Mouse (Mus musculus): ENCODE results near the gene Hhip. TPM values are rescaled to one million over a fixed set of nuclear protein-coding genes. Genes with fewer than 3 reads are reported as not detected.
"Not testable (repeated sequence)": the region's sequence is repeated elsewhere in the genome, so short reads cannot be mapped to it uniquely, and the experiment has no call there.

Gene Hhip
- total RNA-seq, 4 experiments from 2014 or later, result not detected

DNA sequence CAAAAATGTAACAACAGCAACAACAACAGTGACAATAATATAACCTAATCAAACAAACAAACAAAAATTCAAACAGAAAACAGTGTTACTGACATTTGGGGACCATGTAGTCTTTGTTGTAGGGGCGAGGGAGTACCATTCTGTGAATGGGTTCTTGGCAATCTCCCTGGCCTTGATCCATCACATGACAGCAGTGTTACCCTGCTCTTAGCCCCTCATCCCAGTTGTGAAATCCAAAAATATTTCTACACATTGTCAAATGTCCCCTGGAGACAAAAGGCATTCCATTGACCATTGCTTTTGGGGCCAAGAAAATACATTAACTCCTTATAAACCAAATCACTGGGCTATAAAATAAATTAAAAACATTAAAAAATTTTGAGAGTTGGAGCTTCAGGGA, 64.3 kb downstream of the Hhip start:
- no peak for DNase-seq (ENCODE audit: low spot score)

DNA sequence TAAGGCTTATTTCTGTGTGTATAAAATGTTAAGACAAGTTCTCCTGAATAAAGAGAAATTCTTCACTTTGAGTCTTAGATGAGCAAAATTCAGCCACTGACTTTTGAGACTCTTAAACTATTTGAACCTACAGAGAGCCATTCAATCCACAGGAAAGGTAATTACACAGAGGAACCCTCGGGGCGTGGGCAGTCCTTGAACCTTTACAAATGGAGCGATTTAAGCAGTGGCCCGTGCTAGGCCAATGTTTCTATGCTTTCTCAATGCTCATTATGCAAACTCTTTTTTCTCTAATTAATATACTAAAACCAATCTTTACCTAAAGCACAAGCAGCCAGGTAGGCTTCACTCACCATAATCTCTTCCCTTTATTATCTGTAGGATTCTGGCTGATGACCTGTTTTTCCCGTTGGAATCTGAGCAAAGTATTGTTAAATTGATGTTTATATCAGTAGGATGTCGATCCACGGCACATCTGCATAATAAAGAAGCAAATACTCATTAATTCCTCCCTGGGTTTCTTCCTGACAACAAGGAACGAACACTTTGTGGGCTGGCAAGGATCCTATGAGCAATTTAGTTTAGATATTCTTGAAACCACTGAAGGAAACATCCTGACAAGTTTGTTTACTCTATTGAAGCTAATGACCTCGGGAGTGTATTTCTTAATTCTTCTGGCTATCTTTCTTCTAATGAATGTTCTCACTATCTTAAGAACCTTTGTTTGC, 65.5 kb downstream of the Hhip start:
- DNase-seq (ENCODE audit: low spot score), result no peak

DNA sequence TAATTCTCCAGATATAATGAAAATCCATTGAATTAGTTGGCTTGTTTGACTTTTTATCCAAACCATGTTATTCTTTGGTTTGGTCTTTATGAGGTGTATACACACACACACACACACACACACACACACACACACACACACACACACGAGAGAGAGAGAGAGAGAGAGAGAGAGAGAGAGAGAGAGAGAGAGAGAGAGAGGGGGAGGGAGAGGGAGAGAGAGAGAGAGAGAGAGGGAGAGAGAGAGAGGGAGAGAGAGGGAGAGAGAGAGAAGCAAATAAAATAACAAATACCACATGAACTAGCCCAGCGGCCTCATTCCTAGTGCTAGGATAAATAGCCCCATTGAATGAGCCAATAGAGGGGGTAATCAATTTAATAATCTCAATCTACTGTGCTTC, 66.4 kb downstream of the Hhip start:
- DNase-seq (ENCODE audit: low spot score), result not testable (repeated sequence)

GRCm38 (mm10) chr8:79984946-79985345, 72.9 kb downstream of the Hhip start:
- no peak for DNase-seq (ENCODE audit: low spot score)

GRCm38 (mm10) chr8:79982144-79982543, 75.7 kb downstream of the Hhip start:
- no peak for DNase-seq (ENCODE audit: low spot score)

DNA sequence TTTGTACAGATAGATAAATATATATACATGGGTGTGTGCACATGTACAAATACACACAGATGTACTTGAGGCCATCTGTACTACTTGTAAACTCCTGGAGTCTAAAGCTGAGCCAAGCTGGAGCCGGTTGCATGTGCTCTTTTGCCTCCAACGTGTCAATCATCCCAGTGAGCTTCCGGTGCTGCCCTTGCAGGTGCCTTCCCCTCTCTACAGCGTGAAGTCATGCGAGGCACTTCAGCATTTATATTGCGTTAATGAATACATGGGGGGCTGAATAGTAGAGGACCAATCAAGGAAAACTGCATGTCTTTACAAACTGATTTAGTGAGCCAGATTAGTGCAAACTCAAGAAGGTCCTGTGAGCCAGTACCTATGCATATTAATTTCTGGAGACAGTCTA, 91.6 kb downstream of the Hhip start:
- DNase-seq (ENCODE audit: low spot score), result no peak

GRCm38 (mm10) chr8:79952857-79953256, 104.9 kb downstream of the Hhip start:
- DNase-seq (ENCODE audit: low spot score), result no peak

GRCm38 (mm10) chr8:79950376-79950775, 107.4 kb downstream of the Hhip start:
- no peak for DNase-seq (ENCODE audit: low spot score)

- DNase-seq (ENCODE audit: low spot score), result no peak
Measured at GRCm38 (mm10) chr8:79945501-79946076, 112.2 kb downstream of the Hhip start.

DNA sequence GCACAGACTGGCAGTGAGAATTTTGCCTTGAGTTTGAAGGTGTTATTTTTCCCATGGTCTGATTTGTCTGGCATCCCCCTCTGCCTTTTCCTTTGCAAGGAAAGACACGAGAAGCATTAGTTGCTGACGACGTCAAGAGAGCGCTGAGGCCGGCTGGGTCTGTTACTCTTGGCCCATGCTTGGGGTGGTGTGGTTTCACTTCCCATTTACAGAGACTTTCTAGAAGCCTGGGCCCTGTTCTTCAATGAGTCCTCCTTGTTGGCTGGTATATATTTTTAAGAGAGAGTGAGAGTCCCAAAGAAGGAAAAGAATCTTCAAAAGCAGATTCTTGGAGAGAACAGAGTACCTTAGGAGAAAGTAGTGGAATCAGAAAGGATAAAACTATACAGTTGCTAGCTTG, 116.7 kb downstream of the Hhip start:
- DNase-seq (ENCODE audit: low spot score), result no peak

GRCm38 (mm10) chr8:79936856-79937445, 120.9 kb downstream of the Hhip start:
- no peak for DNase-seq (ENCODE audit: low spot score)

DNA sequence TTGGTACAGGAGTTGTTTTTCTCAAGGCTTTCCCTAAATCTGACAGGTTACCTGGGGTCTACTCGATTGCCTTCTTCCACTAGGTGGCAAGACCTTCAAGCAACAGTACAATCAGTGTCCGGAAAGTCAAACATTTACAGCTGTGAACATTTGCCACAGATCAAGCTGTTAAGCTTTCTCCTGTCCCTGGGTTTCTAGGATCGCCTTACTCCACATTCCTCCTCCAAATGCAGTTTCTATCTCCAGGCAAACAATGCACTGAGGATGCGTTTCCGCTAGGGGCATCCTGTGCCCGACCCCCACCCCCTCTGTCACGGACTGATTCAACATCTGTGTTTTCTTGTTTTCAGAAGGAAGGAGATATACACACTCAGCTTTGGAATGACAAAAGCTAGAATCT, 122.0 kb downstream of the Hhip start:
- DNase-seq (ENCODE audit: low spot score), result no peak

- DNase-seq (ENCODE audit: low spot score), result no peak
Measured at GRCm38 (mm10) chr8:79929202-79929601, 128.6 kb downstream of the Hhip start.

GRCm38 (mm10) chr8:79917211-79917610, 140.6 kb downstream of the Hhip start:
- DNase-seq (ENCODE audit: low spot score), result no peak
